Mouse (Mus musculus) CH12.LX (cell line): ENCODE measurements around the gene Fam71e1. TPM values are rescaled to one million over a fixed set of nuclear protein-coding genes. Genes with fewer than 3 reads are reported as not detected.

Source experiments
- DNase-seq: peaks from one replicate; pipeline ENCODE4 v3.0.0-alpha.2; 2013; ENCODE audit errors: extremely low read depth
- H3K27ac ChIP-seq: 2 replicates; pipeline ENCODE4 v1.5.1; 2012; ENCODE audit warnings: low read depth, mild to moderate bottlenecking, control low read depth, moderate library complexity; ENCODE audit not compliant: insufficient read depth
- H3K27me3 ChIP-seq: replicated peaks from 2 replicates; pipeline ENCODE3; 2012; ENCODE audit warnings: inconsistent platforms
- H3K36me3 ChIP-seq, 2 experiments: replicated peaks in 1 of 2; 2 replicates each; pipeline versions ENCODE3 to v1.6.1; 2012; ENCODE audit warnings: inconsistent platforms in 1 of 2, low read length in 1 of 2, mild to moderate bottlenecking in 1 of 2, mixed read lengths in 1 of 2, moderate library complexity in 1 of 2; ENCODE audit not compliant: control insufficient read depth in 1 of 2, insufficient read depth in 1 of 2
- H3K4me1 ChIP-seq, 2 experiments: 2 replicates each; pipeline ENCODE4 v1.6.1; 2012; ENCODE audit warnings: inconsistent platforms in 1 of 2, moderate library complexity in 1 of 2; ENCODE audit not compliant: insufficient read depth in 2 of 2, control insufficient read depth in 1 of 2
- H3K4me2 ChIP-seq: 2 replicates; pipeline ENCODE4 v1.6.1; 2012; ENCODE audit warnings: low read depth, mild to moderate bottlenecking, control low read depth; ENCODE audit not compliant: poor library complexity, insufficient read depth, severe bottlenecking
- H3K4me3 ChIP-seq, 3 experiments: fragments of 150-350 bp in 1 of 3; sonication (generic) in 1 of 3; replicated peaks in 1 of 3; 2 replicates each; pipeline versions ENCODE3 to v1.5.1; 2011 to 2012; ENCODE audit warnings: low read depth in 2 of 3, low read length in 2 of 3, mild to moderate bottlenecking in 2 of 3, moderate library complexity in 2 of 3, control low read depth in 1 of 3, improper control_type of control experiment in 1 of 3, inconsistent platforms in 1 of 3, mixed read lengths in 1 of 3; ENCODE audit not compliant: poor library complexity in 1 of 3
- H3K79me2 ChIP-seq: replicated peaks from 2 replicates; pipeline ENCODE4 v1.6.1; 2012; ENCODE audit warnings: mild to moderate bottlenecking, moderate library complexity; ENCODE audit not compliant: control insufficient read depth, poor library complexity, insufficient read depth, severe bottlenecking; ENCODE audit errors: extremely low read depth
- H3K9ac ChIP-seq: 2 replicates; pipeline ENCODE4 v1.6.1; 2012; ENCODE audit warnings: low read depth, mild to moderate bottlenecking, control low read depth, moderate library complexity; ENCODE audit not compliant: insufficient read depth
- H3K9me3 ChIP-seq: replicated peaks from 2 replicates; pipeline ENCODE3; 2012; ENCODE audit warnings: low read length, inconsistent platforms, mixed read lengths
- BHLHE40 ChIP-seq: IDR thresholded peaks from 2 replicates; pipeline ENCODE4 v1.6.1; 2011; ENCODE audit warnings: mild to moderate bottlenecking, low read depth, low read length, improper control_type of control experiment
- ETS1 ChIP-seq: conservative IDR thresholded peaks from 2 replicates; pipeline ENCODE4 v1.6.1; 2012; ENCODE audit warnings: low read depth, mild to moderate bottlenecking, inconsistent platforms, low read length, improper control_type of control experiment, moderate library complexity
- HCFC1 ChIP-seq: IDR thresholded peaks from 2 replicates; pipeline ENCODE4 v1.6.1; 2012; ENCODE audit warnings: low read depth, mild to moderate bottlenecking, inconsistent platforms, low read length, improper control_type of control experiment
- MAZ ChIP-seq: IDR thresholded peaks from 2 replicates; pipeline ENCODE4 v1.6.1; 2012; ENCODE audit warnings: low read depth, mild to moderate bottlenecking, inconsistent platforms, low read length, improper control_type of control experiment, moderate library complexity
- PAX5 ChIP-seq: IDR thresholded peaks from 2 replicates; pipeline ENCODE4 v1.6.1; 2012; ENCODE audit warnings: low read length, inconsistent platforms, mixed read lengths
- TBP ChIP-seq: conservative IDR thresholded peaks from 2 replicates; pipeline ENCODE4 v1.6.1; 2011; ENCODE audit warnings: low read depth, low read length, improper control_type of control experiment
- ZC3H11A ChIP-seq: IDR thresholded peaks from 2 replicates; pipeline ENCODE4 v1.6.1; 2012; ENCODE audit warnings: low read depth, mild to moderate bottlenecking, inconsistent platforms, low read length, improper control_type of control experiment
- ZNF384 ChIP-seq: IDR thresholded peaks from 2 replicates; pipeline ENCODE4 v1.6.1; 2012; ENCODE audit warnings: low read depth, low read length, improper control_type of control experiment, inconsistent platforms
- dilution Hi-C: fragments of 300-500 bp; cut with MboI; formaldehyde crosslinking; loops from 2 replicates; pipeline ENCODE4 v1.14.3; 2020; ENCODE audit warnings: low sequenced_read_pairs; ENCODE audit not compliant: extremely low pct_unique_long_range_greater_than_20kb, extremely low pct_ligation_motif_present
- in situ Hi-C: fragments of 300-500 bp; cut with MboI; formaldehyde crosslinking; loops from 3 replicates; pipeline ENCODE4 v1.14.3; 2019; ENCODE audit warnings: low sequenced_read_pairs, low pct_ligation_motif_present, low pct_unique_long_range_greater_than_20kb, mixed read lengths
- polyA plus RNA-seq: library from polyadenylated mRNA; unstranded; fragments of >175 nt; gene quantifications from 2 replicates; pipeline ENCODE4 v1.2.1, GENCODE M21; 2012; ENCODE audit warnings: low read depth; ENCODE audit not compliant: insufficient read length
- total RNA-seq, 2 experiments: library from RNA; depleted of rRNA; stranded (reverse); fragments of 300-350 nt in 1 of 2; fragments of >200 nt in 1 of 2; gene quantifications; 2 replicates each; pipeline ENCODE4 v1.2.3; 2012 to 2014

Gene Fam71e1
- total and polyA plus RNA-seq, 3 experiments: 0.39 to 1.2 TPM; not detected in 1

DNA sequence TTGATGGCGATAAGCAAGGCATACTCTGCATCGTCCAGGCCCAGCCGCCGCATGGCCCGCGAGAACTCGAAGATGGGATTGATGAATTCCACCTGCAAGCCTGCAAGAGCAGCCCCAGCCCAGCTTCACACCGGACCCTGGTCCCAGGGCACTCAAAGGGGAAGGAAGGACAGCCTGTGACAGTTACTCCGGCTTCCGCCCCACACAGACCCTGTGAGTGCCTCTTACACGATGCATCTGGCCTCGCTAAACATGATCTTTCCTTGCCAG, 54.0 kb downstream of the Fam71e1 start:
- Histone ChIP-seq H3K27ac (no peak overlapping the region), H3K4me1 (peaks cover 12 to 33% of the 10 kb centered on the region in 2 experiments), H3K79me2 (peaks cover 10% of the 10 kb centered on the region; the same call in 1 of the 2 replicates), H3K36me3 (peaks cover 30 to 40% of the 10 kb centered on the region in 2 experiments), H3K27me3 (no peaks in the 10 kb centered on the region), H3K4me3 (no peak overlapping the region), H3K9ac (no peak overlapping the region), H3K4me2 (no peak overlapping the region), H3K9me3 (peaks cover 3% of the 10 kb centered on the region)
- in situ Hi-C loops (loop anchor here (5.0 kb wide), 1 partner anchor 43 kb away; no protein-coding TSS in a partner anchor), dilution Hi-C loops (no loop called here)
- DNase-seq: no peak
- TF ChIP-seq ZC3H11A (no peak), MAZ (no peak), TBP (no peak), ZNF384 (no peak), ETS1 (no peak), BHLHE40 (no peak), HCFC1 (no peak), PAX5 (no peak)

Other genes with a start within 250 kb of the Fam71e1 start
- gene 1700028J19Rik, start 249.9 kb upstream of the Fam71e1 start, total RNA-seq (2012; rRNA removed): 0.25 and 0.38 TPM in 2 replicates
- gene 1700028J19Rik, start 249.9 kb upstream of the Fam71e1 start, total RNA-seq (2014; rRNA removed): 0.36 and 0.44 TPM in 2 replicates
- gene 1700028J19Rik, start 249.9 kb upstream of the Fam71e1 start, polyA plus RNA-seq: 0.60 and 0.86 TPM in 2 replicates
- gene 2410002F23Rik, start 249.9 kb upstream of the Fam71e1 start, total RNA-seq (2012; rRNA removed): 44.4 and 64.0 TPM in 2 replicates
- 67.0 and 69.6 TPM in 2 replicates for gene 2410002F23Rik, start 249.9 kb upstream of the Fam71e1 start, total RNA-seq (2014; rRNA removed)
- 91.0 and 96.1 TPM in 2 replicates for gene 2410002F23Rik, start 249.9 kb upstream of the Fam71e1 start, polyA plus RNA-seq
- gene Acp4, start 239.2 kb upstream of the Fam71e1 start, total RNA-seq (2012; rRNA removed): 0.08 TPM in 1 of 2 replicates, not detected in the other
- gene Acp4, start 239.2 kb upstream of the Fam71e1 start, total RNA-seq (2014; rRNA removed): not detected in 2 replicates
- gene Acp4, start 239.2 kb upstream of the Fam71e1 start, polyA plus RNA-seq: 0.33 and 0.57 TPM in 2 replicates
- gene Gm15517, start 235.1 kb upstream of the Fam71e1 start, total RNA-seq (2012; rRNA removed): not detected in 2 replicates
- gene Gm15517, start 235.1 kb upstream of the Fam71e1 start, total RNA-seq (2014; rRNA removed): not detected in 2 replicates
- gene Gm15517, start 235.1 kb upstream of the Fam71e1 start, polyA plus RNA-seq: not detected in 2 replicates
- 0.89 and 0.97 TPM in 2 replicates for gene Clec11a, start 189.7 kb upstream of the Fam71e1 start, total RNA-seq (2012; rRNA removed)
- 0.46 and 0.69 TPM in 2 replicates for gene Clec11a, start 189.7 kb upstream of the Fam71e1 start, total RNA-seq (2014; rRNA removed)
- gene Clec11a, start 189.7 kb upstream of the Fam71e1 start, polyA plus RNA-seq: 0.38 and 0.53 TPM in 2 replicates
- under 0.01 and 0.04 TPM in 2 replicates for gene Shank1, start 186.3 kb upstream of the Fam71e1 start, total RNA-seq (2012; rRNA removed)
- not detected in 2 replicates for gene Shank1, start 186.3 kb upstream of the Fam71e1 start, total RNA-seq (2014; rRNA removed)
- 0.07 and 0.12 TPM in 2 replicates for gene Shank1, start 186.3 kb upstream of the Fam71e1 start, polyA plus RNA-seq
- gene Syt3, start 112.5 kb upstream of the Fam71e1 start, total RNA-seq (2012; rRNA removed): 0.08 and 0.17 TPM in 2 replicates
- gene Syt3, start 112.5 kb upstream of the Fam71e1 start, total RNA-seq (2014; rRNA removed): 0.11 TPM in 1 of 2 replicates, not detected in the other
- 0.30 TPM in 1 of 2 replicates, not detected in the other for gene Syt3, start 112.5 kb upstream of the Fam71e1 start, polyA plus RNA-seq
- 0.17 and 0.81 TPM in 2 replicates for gene 1700008O03Rik, start 110.8 kb upstream of the Fam71e1 start, total RNA-seq (2012; rRNA removed)
- not detected in 2 replicates for gene 1700008O03Rik, start 110.8 kb upstream of the Fam71e1 start, total RNA-seq (2014; rRNA removed)
- gene 1700008O03Rik, start 110.8 kb upstream of the Fam71e1 start, polyA plus RNA-seq: 0.74 and 1.7 TPM in 2 replicates
- 0.04 TPM in 1 of 2 replicates, not detected in the other for gene Lrrc4b, start 67.6 kb upstream of the Fam71e1 start, total RNA-seq (2012; rRNA removed)
- not detected in 2 replicates for gene Lrrc4b, start 67.6 kb upstream of the Fam71e1 start, total RNA-seq (2014; rRNA removed)
- gene Lrrc4b, start 67.6 kb upstream of the Fam71e1 start, polyA plus RNA-seq: not detected in 2 replicates
- not detected in 2 replicates for gene Aspdh, start 31.2 kb upstream of the Fam71e1 start, total RNA-seq (2012; rRNA removed)
- not detected in 2 replicates for gene Aspdh, start 31.2 kb upstream of the Fam71e1 start, total RNA-seq (2014; rRNA removed)
- gene Aspdh, start 31.2 kb upstream of the Fam71e1 start, polyA plus RNA-seq: not detected in 2 replicates
- 53.0 and 57.7 TPM in 2 replicates for gene Josd2, start 28.6 kb upstream of the Fam71e1 start, total RNA-seq (2012; rRNA removed)
- gene Josd2, start 28.6 kb upstream of the Fam71e1 start, total RNA-seq (2014; rRNA removed): 23.4 and 33.9 TPM in 2 replicates
- gene Josd2, start 28.6 kb upstream of the Fam71e1 start, polyA plus RNA-seq: 45.9 and 54.8 TPM in 2 replicates
- gene Emc10, start 52 bp upstream of the Fam71e1 start, total RNA-seq (2012; rRNA removed): 25.9 and 32.4 TPM in 2 replicates
- gene Emc10, start 52 bp upstream of the Fam71e1 start, total RNA-seq (2014; rRNA removed): 14.1 and 14.4 TPM in 2 replicates
- gene Emc10, start 52 bp upstream of the Fam71e1 start, polyA plus RNA-seq: 42.7 and 49.1 TPM in 2 replicates
- gene Mybpc2, start 28.1 kb downstream of the Fam71e1 start, total RNA-seq (2012; rRNA removed): 3.0 and 5.0 TPM in 2 replicates
- 2.0 TPM in 2 replicates for gene Mybpc2, start 28.1 kb downstream of the Fam71e1 start, total RNA-seq (2014; rRNA removed)
- 8.3 and 8.6 TPM in 2 replicates for gene Mybpc2, start 28.1 kb downstream of the Fam71e1 start, polyA plus RNA-seq
- gene Spib, start 35.5 kb downstream of the Fam71e1 start, total RNA-seq (2012; rRNA removed): 135 and 200 TPM in 2 replicates
- gene Spib, start 35.5 kb downstream of the Fam71e1 start, total RNA-seq (2014; rRNA removed): 162 and 194 TPM in 2 replicates
- gene Spib, start 35.5 kb downstream of the Fam71e1 start, polyA plus RNA-seq: 279 and 336 TPM in 2 replicates
- 103 and 131 TPM in 2 replicates for gene Pold1, start 52.3 kb downstream of the Fam71e1 start, total RNA-seq (2012; rRNA removed)
- gene Pold1, start 52.3 kb downstream of the Fam71e1 start, total RNA-seq (2014; rRNA removed): 44.2 and 49.3 TPM in 2 replicates
- gene Pold1, start 52.3 kb downstream of the Fam71e1 start, polyA plus RNA-seq: 61.4 and 67.6 TPM in 2 replicates
- gene Nr1h2, start 57.4 kb downstream of the Fam71e1 start, total RNA-seq (2012; rRNA removed): 36.8 and 50.0 TPM in 2 replicates
- 13.9 and 14.2 TPM in 2 replicates for gene Nr1h2, start 57.4 kb downstream of the Fam71e1 start, total RNA-seq (2014; rRNA removed)
- 40.5 and 43.8 TPM in 2 replicates for gene Nr1h2, start 57.4 kb downstream of the Fam71e1 start, polyA plus RNA-seq
- gene Napsa, start 75.8 kb downstream of the Fam71e1 start, total RNA-seq (2012; rRNA removed): 194 and 200 TPM in 2 replicates
- gene Napsa, start 75.8 kb downstream of the Fam71e1 start, total RNA-seq (2014; rRNA removed): 133 and 175 TPM in 2 replicates
- gene Napsa, start 75.8 kb downstream of the Fam71e1 start, polyA plus RNA-seq: 239 and 253 TPM in 2 replicates
- gene Kcnc3, start 94.1 kb downstream of the Fam71e1 start, total RNA-seq (2012; rRNA removed): 1.4 and 1.7 TPM in 2 replicates
- 0.18 and 0.31 TPM in 2 replicates for gene Kcnc3, start 94.1 kb downstream of the Fam71e1 start, total RNA-seq (2014; rRNA removed)
- gene Kcnc3, start 94.1 kb downstream of the Fam71e1 start, polyA plus RNA-seq: 3.4 and 5.6 TPM in 2 replicates
- gene Myh14, start 174.3 kb downstream of the Fam71e1 start, total RNA-seq (2012; rRNA removed): 1.1 and 1.5 TPM in 2 replicates
- 0.09 and 0.12 TPM in 2 replicates for gene Myh14, start 174.3 kb downstream of the Fam71e1 start, total RNA-seq (2014; rRNA removed)
- gene Myh14, start 174.3 kb downstream of the Fam71e1 start, polyA plus RNA-seq: 0.60 and 0.89 TPM in 2 replicates
- gene Izumo2, start 212.2 kb downstream of the Fam71e1 start, total RNA-seq (2012; rRNA removed): not detected in 2 replicates
- gene Izumo2, start 212.2 kb downstream of the Fam71e1 start, total RNA-seq (2014; rRNA removed): not detected in 2 replicates
- gene Izumo2, start 212.2 kb downstream of the Fam71e1 start, polyA plus RNA-seq: not detected in 2 replicates